Mouse (Mus musculus) telencephalon, adult 2 months (tissue): ENCODE measurements around the gene Zbtb20.

Experiments
- DNase-seq: peaks from one replicate; pipeline ENCODE4 v3.0.0-alpha.2; 2011; ENCODE audit warnings: low read depth, low spot score

Gene Zbtb20

DNA sequence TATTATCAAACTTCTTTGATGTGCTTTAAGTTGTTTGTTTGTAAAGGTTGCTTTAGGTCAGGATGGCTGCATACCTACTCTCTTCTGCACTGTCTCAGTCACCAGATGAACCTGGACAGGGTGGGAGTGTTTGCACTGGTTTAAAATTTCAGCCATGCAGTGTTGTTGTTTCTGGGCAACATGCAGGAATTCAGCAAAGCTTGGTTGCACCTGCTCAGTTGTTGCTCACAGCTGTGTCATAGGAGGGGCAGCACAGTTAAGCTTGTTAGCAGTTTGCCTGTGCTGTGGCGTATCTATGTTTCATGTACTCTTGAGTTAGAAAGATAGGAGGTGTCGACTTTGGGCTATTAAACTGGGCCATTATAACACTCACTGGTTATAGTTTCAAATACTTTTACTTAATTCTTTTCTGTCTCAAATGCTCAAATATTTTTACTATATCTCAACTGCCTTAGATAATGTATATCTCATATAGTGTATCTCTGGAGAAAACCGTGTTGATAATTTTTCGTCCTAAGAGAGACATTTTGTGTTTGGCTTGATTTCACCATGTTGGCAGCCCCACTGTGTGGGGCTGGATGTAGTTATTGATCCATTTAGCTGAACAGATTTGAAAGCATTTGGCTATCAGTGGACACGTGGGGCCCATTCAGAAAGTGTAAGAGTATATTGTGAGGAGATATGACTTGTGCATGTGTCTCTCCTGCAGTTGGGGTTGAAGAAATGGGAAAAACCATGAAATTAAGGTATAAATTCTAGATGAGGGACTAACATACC lies 197.3 kb downstream of the Zbtb20 start:
- no peak for DNase-seq

DNA sequence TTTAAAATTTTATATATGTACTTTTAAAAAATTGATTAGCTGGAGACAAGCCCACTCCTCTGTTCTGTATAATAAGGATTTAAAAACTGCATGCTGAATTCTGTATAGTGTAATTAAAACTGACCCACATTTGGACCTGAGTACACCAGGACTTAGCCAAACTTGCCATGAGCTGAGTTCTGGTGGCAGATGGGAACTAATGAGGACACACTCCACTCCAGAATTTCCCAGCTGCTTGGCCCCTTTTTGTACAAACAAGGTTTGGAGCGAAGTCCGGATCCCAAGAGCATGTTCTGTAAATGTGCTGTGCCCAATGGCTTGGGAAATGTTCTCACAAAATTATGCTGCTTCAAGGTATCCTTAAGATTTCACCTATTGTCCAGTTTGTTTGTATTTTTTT lies 204.7 kb downstream of the Zbtb20 start:
- DNase-seq, result no peak

DNA sequence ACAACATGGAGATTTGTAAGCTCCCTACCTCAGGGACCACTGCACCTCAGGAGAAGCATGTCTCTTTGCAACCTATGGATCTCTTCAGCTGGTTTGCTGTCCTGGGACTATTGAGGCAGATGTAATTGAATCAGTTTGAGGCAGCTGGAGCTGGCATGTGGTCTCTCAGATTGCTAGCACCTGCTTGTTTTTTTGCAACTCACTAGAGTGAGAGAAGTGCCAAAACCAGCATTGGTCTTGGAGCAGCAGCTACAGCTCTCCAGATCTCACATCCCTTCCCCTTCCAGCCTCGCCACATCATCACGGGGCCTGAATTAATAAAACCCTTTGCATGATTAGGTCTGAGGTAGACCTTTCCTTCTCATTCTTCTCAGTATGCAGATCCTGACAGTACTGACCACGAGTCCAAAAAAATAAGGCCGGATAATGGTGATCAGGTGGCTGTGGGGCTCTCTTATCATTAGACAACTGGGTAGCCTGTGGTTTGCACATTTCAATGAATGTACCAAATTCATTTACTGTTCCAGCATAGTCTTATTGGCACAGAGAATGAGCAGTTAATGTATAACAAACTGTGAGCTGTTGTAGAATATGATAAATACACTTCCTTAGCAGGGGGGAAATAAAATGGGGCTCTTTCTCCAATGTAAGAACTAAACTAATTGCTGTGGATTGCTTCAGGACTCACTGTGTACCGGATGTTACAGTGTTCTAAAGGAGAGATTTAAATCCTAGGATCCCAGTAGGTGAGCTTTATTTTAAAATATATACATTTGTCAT lies 205.4 kb downstream of the Zbtb20 start:
- DNase-seq, result no peak

DNA sequence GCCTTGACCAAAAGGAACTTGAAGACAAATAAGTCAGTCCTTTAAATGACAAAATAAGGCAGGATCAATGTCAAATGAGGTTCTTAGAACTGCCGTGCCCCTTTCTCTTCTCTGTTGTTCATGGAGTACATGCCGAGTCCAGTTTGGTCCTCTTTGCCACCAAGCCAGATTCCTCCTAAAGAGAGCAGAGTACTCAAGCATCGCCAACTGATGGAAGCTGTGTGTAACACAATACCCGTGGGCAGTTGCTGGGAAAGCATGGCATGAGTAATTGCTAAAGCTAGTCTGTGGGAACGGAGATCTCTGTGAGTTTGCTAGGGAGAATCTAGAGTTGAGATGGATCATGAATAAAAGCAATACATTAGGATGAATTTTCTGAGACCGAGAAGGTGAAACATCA lies 206.3 kb downstream of the Zbtb20 start:
- DNase-seq, result no peak

DNA sequence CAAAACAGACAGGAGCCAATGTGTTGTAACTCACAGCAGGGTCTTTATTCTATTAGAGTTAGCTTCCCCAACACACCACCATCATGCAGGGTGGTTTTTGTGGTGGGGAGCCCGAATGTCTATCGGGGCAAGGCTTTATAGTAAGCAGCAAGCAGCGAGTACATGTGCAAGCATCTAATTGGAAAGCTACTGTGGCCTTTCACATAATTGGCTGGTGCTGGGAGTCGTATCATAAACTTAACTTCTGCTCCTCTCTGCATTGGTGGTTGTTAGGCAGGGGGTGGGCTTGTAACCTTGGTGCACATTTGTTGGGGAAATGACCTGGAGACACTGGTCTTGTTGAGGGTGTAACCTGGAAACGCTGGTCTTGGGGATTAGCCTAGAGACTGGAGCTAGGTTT lies 207.1 kb downstream of the Zbtb20 start:
- DNase-seq, result no peak

DNA sequence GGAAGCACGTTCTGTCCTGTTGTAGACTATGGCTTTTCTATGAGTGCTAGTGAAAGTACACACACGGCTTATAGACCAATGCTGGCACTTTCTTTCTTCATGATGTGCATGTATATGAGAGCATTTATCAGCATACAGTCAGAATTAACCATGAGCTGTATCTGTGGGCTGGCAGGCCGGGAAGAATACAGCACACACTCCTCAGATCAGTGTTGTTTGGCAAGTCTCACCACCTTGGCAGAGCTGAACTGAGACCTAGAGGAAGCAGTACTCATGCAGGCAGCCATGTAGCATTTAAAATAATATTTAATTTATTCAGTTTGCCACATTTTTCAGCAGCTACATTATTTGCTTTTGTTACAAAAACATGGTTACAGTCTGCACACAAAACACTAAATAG lies 214.5 kb downstream of the Zbtb20 start:
- no peak for DNase-seq

DNA sequence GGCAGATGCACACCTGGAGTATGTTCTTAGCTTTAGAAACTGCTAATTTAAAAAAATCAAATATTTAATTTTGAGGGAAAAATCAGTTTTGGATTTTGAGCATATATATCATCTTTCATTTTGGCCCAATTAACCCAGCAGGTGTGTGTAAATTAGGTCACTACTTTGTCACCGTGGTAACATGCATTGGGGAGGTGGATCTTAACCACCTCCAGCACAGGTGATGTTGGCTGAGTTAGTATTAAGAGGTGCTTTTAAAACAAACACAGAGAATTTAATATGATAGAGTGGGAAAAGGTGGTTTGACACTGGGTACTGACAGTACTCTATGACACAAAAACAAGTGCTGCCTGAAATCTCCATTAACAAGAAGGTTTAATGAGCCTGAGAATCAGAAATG lies 218.5 kb downstream of the Zbtb20 start:
- DNase-seq, result no peak

DNA sequence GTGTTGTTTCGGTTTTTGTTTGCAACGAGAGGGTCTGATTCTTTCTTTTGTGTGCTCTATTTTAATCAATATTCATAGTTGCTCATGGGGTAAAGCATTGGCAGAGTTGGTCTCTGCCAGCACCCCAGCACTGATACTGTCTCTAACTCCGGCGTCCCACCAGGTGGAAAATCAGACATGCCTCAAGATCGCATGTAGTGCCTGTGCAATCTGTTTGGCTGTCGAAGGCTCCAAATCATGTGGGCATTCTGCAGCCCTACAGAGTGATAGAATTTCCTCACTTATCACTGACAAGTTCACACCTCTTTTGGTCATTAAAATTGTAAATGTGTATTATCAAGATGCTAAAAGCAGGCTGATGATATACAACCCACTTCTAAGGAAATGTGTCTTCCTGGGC lies 219.1 kb downstream of the Zbtb20 start:
- DNase-seq, result no peak

DNA sequence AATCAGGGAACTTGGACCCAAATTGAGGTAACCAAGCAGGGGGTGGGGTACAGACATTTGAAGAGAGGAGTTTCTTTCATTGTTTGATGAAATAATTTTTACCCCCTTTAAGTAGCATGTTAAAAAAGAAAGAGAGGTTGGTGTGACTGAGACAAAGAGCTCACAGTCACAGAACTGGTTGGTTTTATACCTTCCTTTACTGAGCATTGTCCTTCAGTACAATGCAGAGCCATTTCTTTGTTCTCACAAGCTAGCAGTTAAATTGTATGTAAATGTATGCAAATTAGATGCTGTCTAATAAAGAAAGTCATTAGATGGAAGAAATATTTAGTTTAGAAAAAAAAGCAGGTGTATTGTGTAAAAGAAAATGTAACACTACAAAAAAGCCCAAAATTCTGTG lies 220.4 kb downstream of the Zbtb20 start:
- no peak for DNase-seq

DNA sequence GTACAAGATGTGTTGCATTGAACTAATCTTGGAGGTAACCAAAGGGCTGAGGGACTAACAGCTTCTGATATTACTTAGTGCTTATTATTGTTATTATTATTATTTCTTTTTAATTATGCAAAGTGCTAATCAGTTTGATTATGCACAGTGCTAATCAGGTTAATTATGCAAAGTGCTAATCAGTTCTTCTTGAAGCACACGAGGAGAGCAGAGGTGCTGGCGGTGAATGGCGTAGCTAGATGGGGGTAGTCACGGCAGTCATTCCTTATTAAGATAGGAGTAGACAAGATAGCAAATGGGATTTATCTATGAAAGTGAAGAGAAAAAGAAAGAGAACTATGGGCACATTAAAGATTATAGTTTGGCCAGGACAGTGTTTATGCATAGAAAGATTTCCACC lies 222.5 kb downstream of the Zbtb20 start:
- DNase-seq, result no peak

DNA sequence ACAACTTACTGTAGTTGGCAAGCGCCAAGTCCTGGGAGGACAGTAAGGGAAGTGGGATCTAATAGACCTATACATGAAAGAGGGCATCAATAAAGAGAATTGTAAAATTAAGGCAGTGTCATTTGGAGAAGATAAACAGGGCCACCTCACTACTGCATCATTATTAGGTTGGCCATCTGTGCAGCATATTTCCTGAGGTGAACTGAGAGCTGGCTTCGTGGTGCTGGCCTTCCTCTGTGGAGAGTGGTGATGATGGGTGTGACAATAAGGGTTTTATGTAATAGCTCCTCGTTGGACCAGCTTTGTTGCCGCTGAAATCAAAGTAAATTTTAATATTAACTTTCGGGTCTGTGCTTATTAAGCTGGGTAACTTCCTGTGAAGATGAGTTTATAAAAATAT lies 223.0 kb downstream of the Zbtb20 start:
- no peak for DNase-seq

DNA sequence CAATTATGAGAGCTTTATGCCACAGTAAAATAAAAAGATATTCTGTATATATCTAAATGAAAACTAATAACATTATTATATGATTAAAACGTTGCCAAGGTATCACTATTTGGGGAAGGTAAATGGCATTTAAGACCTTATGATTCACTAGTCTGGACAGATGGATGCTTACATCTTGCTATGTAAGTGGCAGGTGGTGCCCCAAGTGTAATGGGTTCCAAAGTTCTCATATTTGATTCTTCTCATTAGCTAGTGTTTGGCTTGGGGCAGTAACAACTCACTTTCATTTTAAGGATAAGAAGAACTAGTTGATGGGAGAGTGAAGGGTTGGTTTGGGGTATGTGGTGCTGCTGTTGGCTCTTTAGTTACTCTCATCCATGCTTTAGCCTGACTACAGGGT lies 235.6 kb downstream of the Zbtb20 start:
- DNase-seq, result no peak

DNA sequence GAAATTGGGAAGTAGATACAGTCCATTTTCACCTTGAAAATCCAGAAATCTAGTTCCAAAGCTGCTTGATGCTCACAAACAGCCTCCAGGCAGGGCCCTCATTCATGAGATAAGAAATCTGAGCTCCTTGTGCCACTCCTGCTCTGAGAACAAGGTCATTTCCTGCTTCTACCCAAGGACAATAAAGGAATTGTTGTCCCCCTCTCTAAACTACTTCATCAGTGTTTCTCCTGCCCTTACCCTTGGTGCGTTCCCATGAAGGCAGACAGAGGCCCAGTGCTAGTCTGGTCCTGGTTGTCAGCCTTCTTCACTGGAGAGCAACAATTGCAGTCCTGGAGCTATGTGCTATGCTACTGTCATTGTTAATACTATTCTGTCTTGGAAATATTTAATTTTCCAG lies 238.3 kb downstream of the Zbtb20 start:
- no peak for DNase-seq

DNA sequence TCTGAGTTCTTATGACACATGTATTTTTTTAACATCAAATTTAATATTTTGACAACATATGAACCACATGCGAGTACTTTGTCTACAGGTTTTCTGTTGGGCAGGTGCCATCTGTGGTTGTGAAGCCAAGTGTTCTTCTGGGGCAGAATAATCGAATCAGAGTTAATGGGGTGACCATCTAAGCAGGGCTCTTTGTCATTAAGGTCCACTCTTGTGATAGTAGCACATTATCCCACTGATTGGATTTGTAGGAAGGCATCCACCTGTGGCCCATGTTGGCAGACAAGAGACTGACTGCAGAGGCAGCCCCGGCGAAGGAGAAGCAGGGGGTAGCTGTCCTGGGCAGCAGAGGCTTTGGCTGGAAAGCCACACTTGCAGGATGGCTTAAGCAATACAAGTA lies 254.3 kb downstream of the Zbtb20 start:
- no peak for DNase-seq

DNA sequence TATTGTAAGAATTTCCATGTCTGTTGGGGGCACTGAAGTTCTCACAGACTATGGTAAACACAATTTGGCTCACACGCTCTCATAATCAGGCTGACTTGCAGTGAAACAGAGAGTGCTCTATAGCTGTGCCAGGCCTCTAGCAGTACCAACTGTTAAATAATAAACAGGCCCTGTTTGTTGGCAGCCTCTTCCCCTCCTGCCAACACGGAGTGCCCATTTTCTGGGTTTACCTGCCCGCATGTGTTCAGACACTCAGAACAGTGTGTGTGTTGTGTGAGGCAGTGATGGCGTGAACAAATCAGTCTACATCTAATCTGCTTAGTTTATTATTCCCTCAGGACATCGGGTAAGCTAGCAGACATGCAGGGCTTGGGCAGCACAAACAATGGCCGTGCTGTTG lies 254.9 kb downstream of the Zbtb20 start:
- DNase-seq, result peak; percentile 45

DNA sequence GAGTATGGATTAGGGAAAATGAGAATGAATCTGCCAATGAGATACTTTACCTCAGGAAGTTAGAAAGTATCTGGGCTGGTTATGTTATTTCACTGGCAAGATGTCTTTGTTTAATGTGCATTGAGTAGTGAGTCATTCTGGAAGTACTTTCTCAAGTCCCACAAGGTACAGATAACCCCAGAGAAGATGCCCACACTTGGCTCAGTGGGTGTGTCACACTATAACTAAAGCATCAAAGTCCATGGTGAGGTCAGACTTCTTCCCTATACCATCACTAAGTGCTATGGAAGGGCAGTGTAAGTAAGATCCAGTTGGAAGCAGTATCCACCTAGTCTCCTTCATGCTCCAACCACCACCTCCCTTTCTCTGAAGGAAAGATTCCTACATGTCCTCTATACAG lies 255.4 kb downstream of the Zbtb20 start:
- DNase-seq, result no peak

DNA sequence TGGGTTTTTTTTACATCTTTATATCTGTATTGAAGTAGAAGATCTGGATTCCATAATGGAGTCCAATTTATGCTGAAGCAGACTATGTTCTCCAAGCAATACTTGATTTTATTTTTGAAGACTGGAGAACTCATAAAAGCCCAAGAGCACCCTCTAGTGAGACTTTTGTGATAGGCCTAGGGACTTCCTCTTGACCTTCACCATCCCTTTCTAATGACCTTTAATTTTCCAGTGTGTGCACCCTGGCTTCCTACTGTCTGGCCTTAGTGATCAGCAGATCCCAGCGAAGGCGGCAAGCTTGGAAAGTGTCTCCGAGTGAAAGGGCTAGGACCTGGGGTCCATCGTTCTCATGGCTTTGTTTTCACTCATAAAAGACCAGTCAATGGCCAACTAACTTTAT lies 292.8 kb downstream of the Zbtb20 start:
- no peak for DNase-seq

DNA sequence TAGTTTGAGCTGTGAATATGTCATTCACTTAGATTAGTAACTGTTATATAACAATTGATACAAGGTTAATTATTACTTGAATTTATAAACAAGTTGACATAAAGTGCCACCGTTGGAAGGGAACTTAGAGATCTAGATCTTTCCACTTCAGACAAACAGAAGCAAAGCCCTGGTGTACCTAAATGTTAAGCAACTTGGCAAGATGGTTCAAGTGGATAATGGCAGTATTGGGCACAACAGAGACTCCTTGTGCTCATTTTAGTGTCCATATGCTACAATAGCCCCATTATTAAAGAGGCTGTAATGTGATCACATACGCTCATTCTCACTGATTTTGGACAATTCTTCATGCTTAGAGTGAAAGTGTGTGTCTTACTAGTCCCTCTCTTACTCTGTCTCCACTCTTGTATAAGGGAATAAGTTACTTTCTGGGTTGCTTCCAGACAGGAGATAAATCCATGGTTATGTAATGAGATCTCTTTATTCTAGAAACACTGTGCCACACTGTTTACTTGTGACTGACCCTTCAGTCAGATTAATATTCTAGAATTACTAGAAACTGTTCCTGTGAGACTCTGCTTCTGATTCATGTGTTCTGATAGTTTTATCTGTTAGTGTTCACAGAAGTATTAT lies 293.7 kb downstream of the Zbtb20 start:
- no peak for DNase-seq

DNA sequence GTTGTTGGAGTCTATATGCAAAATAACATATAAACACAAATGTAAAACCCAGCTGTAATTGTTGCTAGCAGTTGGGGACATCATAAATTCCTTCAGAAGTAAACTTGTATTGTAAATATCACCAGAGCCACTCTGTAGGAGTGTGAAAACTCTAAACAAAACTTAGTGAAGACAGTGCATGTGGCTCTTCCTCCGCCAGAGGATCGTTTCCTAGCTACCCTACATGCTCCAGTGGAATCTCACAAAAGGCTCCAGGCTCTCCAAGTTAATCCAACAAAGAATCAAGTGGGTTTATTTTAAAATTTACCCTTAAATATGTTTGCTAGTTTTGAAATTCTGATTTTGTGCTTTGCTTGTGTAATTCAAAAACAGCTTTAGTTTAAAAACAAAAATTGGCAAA lies 296.5 kb downstream of the Zbtb20 start:
- no peak for DNase-seq

DNA sequence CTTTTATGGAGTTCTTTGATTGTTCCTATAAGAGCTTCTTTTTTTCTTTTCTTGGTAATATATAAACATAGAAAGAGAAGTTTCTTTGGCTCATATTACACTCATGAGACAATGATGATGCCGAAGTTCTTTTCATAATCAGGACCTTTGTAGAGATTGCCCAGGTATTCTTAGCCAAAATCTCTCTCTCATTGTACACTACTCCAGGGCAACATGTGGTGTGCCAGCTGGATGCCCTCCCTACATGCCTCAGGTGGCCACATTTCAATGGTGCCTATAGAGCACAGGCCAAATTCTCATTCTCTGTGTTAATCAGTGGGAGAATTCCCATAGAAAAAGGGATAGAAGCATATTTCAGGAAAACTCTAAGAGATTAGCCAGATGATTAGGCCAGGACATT lies 297.2 kb downstream of the Zbtb20 start:
- DNase-seq, result no peak

DNA sequence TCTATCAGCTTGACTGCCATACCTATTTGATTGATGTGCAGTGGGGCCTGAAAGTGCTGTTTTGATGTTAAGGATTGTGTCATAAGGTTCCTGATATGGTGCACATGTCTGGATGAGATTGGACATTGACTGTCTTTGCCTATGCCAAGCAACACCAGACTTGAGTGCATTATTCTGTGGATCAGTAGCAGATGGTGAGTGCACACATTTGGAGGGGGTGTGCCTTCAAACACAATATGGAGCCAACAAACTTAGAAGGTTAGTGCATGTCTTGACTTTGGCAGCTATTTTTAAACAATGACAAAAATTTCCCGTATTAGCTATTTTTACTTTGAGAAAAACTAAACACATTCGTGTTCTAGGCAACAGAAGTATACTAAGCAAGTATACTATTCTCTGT lies 299.1 kb downstream of the Zbtb20 start:
- DNase-seq, result no peak

DNA sequence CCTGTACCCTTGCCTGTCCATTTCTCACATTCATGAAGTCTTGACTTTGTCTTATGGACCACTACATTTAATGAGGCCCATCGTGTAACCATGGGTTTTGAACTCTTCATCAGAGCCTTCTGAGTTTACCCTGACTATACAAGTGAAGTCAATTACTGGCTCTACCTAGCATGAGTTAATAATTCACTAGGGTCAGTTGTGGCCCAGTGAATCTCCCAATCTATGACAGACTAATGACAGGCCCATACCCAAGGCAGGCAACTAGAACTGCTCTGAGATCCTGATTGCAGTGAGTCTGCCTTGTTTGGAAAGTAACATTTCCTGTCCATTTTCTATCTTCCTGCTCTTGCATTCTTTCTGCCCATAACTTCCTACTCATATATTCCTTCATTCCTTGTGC lies 305.4 kb downstream of the Zbtb20 start:
- no peak for DNase-seq

DNA sequence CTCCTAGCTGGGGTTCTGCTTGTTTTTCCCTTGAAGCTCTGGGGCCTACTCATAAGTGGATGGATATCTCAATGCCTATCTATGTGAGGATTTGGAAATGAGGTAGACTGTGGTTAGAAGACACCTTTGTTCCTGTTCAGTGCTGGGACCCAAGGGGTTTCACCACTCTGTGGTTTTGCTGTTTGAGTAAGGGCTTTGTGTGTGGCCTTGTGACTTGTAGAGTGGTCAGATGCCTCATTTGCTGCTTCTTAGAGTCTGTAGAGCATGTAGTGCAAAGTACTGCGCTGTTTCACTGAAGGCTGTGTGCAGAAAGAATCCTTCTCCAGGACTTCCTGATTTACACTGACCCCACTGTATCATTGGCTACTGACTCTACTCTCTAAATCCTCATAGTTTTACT lies 314.7 kb downstream of the Zbtb20 start:
- DNase-seq, result no peak
